Comparison of ENCODE assay signal across 8 mouse cellular contexts in genomic region chr10:119240722-119241089, GRCm38 (mm10). TPM values are rescaled to one million over a fixed set of nuclear protein-coding genes. Genes with fewer than 3 reads are reported as not detected.
DNase-seq lines count a peak whose midpoint lies in the region; ATAC-seq and TF ChIP-seq lines count a peak whose summit lies in the region.

No protein-coding gene starts in this region.

- peak overlapping the region; percentile 71 for H3K9ac ChIP-seq in heart, embryonic 15.5 days
- peak overlapping the region; percentile 100 for H3K9ac ChIP-seq in liver, postnatal 0 days (replicated peaks)

- peak overlapping the region; percentile 56 for H3K4me3 ChIP-seq in lung, adult 2 months (replicated peaks; ENCODE audit: extremely low read depth, low read depth, low read length)
- peak overlapping the region; percentile 44 for H3K4me3 ChIP-seq in cortical plate, adult 2 months (ENCODE audit: insufficient read depth, low read length)
- peak overlapping the region; percentile 97 for H3K4me3 ChIP-seq in heart, embryonic 15.5 days
- H3K4me3 ChIP-seq in liver, postnatal 0 days (ENCODE audit: low read depth, low read length), result peak overlapping the region; percentile 100

- H3K36me3 ChIP-seq in heart, embryonic 15.5 days, result peaks cover 6% of the 10 kb centered on the region
- 0 out of 2 replicates have a peak, but pooled peaks cover 2% of the 10 kb centered on the region for H3K36me3 ChIP-seq in liver, postnatal 0 days (replicated peaks; ENCODE audit: insufficient read depth, low read length)

- ATAC-seq in heart, embryonic 15.5 days (replicated peaks; ENCODE audit: insufficient number of reproducible peaks, insufficient read depth, low FRiP score, low read depth), result no peak
- ATAC-seq in liver, postnatal 0 days, result no peak
- ATAC-seq in activated CD4-positive, CD25-positive, alpha-beta regulatory T cell, adult 4 months, result no peak

- no peaks in the 10 kb centered on the region for H3K27me3 ChIP-seq in heart, embryonic 15.5 days
- no peaks in the 10 kb centered on the region for H3K27me3 ChIP-seq in liver, postnatal 0 days (ENCODE audit: insufficient read depth, low read length)

- H3K4me2 ChIP-seq in heart, embryonic 15.5 days, result peak overlapping the region; percentile 73
- peak overlapping the region; percentile 95 for H3K4me2 ChIP-seq in liver, postnatal 0 days (ENCODE audit: low read depth, low read length)

- H3K27ac ChIP-seq in cortical plate, adult 2 months (ENCODE audit: insufficient read depth, low read length), result peak overlapping the region; percentile 17
- H3K27ac ChIP-seq in heart, embryonic 15.5 days, result peak overlapping the region; percentile 94
- H3K27ac ChIP-seq in liver, postnatal 0 days (ENCODE audit: low read depth), result peak overlapping the region; percentile 99

- H3K4me1 ChIP-seq in lung, adult 2 months (ENCODE audit: control insufficient read depth, insufficient read depth, low read length), result peaks cover 2% of the 10 kb centered on the region; the same call in 1 of the 2 replicates
- H3K4me1 ChIP-seq in cortical plate, adult 2 months (ENCODE audit: control insufficient read depth, insufficient read depth, low read length), result peaks cover 3% of the 10 kb centered on the region
- H3K4me1 ChIP-seq in heart, embryonic 15.5 days (replicated peaks), result peaks cover 19% of the 10 kb centered on the region
- H3K4me1 ChIP-seq in liver, postnatal 0 days (ENCODE audit: insufficient read depth), result peaks cover 12% of the 10 kb centered on the region

- no peak for DNase-seq in lung, adult 2 months
- DNase-seq in lung, postnatal 10 days, result no peak
- peak; percentile 23 for DNase-seq in liver, postnatal 0 days
- no peak for DNase-seq in layer of hippocampus, adult 11-12 months (ENCODE audit: low spot score)
- DNase-seq in Muller cell, postnatal 12 days (ENCODE audit: inconsistent ontology term), result no peak

- TF ChIP-seq POLR2A in lung, adult 2 months (IDR thresholded peaks at IDR 0.05; ENCODE audit: borderline replicate concordance, extremely low read depth, low read depth, low read length), result no peak
- no peak for TF ChIP-seq POLR2A in cortical plate, adult 2 months (IDR thresholded peaks at IDR 0.05; ENCODE audit: extremely low read depth, insufficient read depth, low read length)

- TF ChIP-seq EP300 in liver, postnatal 0 days (IDR thresholded peaks at IDR 0.05; ENCODE audit: low read depth), result no peak

- no peak for TF ChIP-seq CTCF in lung, adult 2 months (IDR thresholded peaks at IDR 0.05; ENCODE audit: insufficient read depth, low read length)
- no peak for TF ChIP-seq CTCF in cortical plate, adult 2 months (IDR thresholded peaks at IDR 0.05; ENCODE audit: extremely low read depth, insufficient read depth, low read length)
- no peak for TF ChIP-seq CTCF in liver, postnatal 0 days (IDR thresholded peaks at IDR 0.05; ENCODE audit: low read depth)

- 5% methylated on average over 9 of the region's 9 CpGs for WGBS in lung, adult 2 months
- 5% methylated on average over 9 of the region's 9 CpGs for whole genome bisulfite sequencing in heart, embryonic 15.5 days
- 6% methylated on average over 9 of the region's 9 CpGs for WGBS in liver, postnatal 0 days (ENCODE audit: insufficient replicate concordance)

- no peaks in the 10 kb centered on the region for H3K9me3 ChIP-seq in heart, embryonic 15.5 days (replicated peaks)
- H3K9me3 ChIP-seq in liver, postnatal 0 days (ENCODE audit: low read length), result no peaks in the 10 kb centered on the region

RNA-seq across cellular contexts. Expression of gene Cand1, which starts 0.9 kb away (rescaled TPM):
- polyA plus RNA-seq in lung, adult 2 months (2012; rRNA removed), result 16.5 and 29.4 TPM in 2 replicates
- 32.2 and 34.2 TPM in 2 replicates for polyA plus RNA-seq in cortical plate, adult 2 months (2012; rRNA removed)
- polyA plus RNA-seq in heart, embryonic 15.5 days (2015; fragmentation: Nextera tagmentation; extraction: Ambion mirVana), result 34.4 and 46.9 TPM in 2 replicates
- 8.3 and 8.5 TPM in 2 replicates for polyA plus RNA-seq in liver, postnatal 0 days (2015; fragmentation: Nextera tagmentation; extraction: Ambion mirVana)
- 10 to 100 TPM; 23.1 to 24.4 TPM for polyA plus RNA-seq in activated CD4-positive, CD25-positive, alpha-beta regulatory T cell, adult 4 months (2017; shearing (Covaris generic))

Comparison
In these comparisons a context has a peak if more than half of its experiments do, and no peak if none do; other contexts are left out.
1. H3K4me3 ChIP-seq: peak in every context shown above with its lines; median percentile 100 in liver, postnatal 0 days; 97 in heart, embryonic 15.5 days; 56 in lung, adult 2 months; 44 in cortical plate, adult 2 months.
2. H3K27ac ChIP-seq: peak in every context shown above with its lines; median percentile 99 in liver, postnatal 0 days; 94 in heart, embryonic 15.5 days; 17 in cortical plate, adult 2 months.